Mouse (Mus musculus): ENCODE measurements around the gene Vmn1r57.
"Not testable (repeated sequence)": the region's sequence is repeated elsewhere in the genome, so short reads cannot be mapped to it uniquely, and the experiment has no call there.

Vmn1r57 gene

DNA sequence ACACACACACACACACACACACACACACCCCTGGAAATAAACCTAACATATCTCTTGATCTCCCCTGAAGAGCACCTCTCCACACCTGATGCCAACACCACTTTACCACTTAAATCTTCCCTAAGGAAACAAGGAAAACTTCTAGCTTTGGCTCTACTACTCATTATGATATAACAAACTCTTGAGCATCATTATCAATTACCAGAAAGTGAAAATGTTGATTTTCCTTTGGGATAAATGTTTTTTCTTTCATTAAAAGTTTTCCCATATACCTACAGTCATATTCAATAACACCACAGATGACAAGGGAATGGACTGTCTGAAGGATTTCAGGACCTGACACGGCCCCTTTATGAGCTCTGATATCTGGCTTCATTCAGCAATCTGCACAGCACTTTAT is at the start of gene Vmn1r57:
Vmn1r57 (plus strand) TSS at position 301 of the 400 bp plus-strand sequence.
- DNase-seq (ENCODE audit: low spot score): not testable (repeated sequence)

DNA sequence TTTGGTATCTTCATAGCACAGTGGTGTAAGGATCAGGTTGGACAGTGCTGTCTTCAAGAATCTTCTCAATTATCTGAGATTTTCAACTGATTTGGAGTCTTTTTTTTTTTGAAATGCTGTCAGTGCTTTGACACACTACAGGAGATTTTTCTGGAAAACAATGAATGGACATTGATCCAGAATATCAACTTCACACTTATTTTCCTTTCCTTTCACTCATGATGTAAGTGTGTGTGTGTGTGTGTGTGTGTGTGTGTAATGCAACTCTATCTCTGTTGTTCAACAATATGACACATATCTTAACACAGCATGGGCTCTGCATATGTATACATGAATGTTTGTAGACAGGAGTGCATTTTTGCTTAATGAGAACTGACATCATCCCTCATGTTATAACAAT is 21.6 kb upstream of the Vmn1r57 start, which contains the start of gene Vmn1r56:
Vmn1r56 (minus strand) TSS at position 101 of the 400 bp plus-strand sequence.
- DNase-seq (ENCODE audit: low spot score): not testable (repeated sequence)

DNA sequence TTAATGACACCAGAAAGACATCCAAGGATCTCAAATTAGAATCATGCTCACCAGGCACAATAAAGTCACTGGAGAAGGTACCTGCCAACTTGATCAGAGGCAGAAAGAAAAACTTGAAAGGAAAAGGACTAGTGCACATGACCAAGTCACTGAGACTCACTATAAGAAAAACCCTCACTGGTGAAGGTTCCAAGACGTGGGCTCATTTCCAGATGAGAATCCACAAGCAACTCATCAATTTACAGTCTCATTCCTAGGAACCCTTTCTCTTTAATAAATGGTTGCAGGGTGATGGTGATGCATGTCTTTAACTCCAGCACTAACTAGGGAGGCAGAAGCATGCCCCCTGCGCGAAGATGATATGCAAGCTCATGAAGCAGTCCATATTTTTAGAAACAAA is 44.8 kb downstream of the Vmn1r57 start:
- no peak for DNase-seq (ENCODE audit: low spot score)

Measured in layer of hippocampus, adult 11-12 months (tissue).